Mouse (Mus musculus) megakaryocyte-erythroid progenitor cell, adult 5-6 weeks (primary cell): ENCODE measurements around the gene Ces1c. TPM values are rescaled to one million over a fixed set of nuclear protein-coding genes. Genes with fewer than 3 reads are reported as not detected.

Experiments used
- ATAC-seq: replicated peaks from 2 replicates; pipeline ENCODE4 v1.8.0; 2016; ENCODE audit warnings: mild to moderate bottlenecking, inconsistent platforms; ENCODE audit not compliant: severe bottlenecking, poor library complexity, low FRiP score, low TSS enrichment
- total RNA-seq, 2 experiments: library from RNA; stranded (forward) in 1 of 2; stranded (reverse) in 1 of 2; fragments of 200-1000, 215-1000 nt in 1 of 2; fragments of >200 nt in 1 of 2; fragmentation: Nextera tagmentation in 1 of 2; gene quantifications; 2 replicates each; pipeline ENCODE4 v1.2.3; 2014 to 2017

Gene Ces1c
- total RNA-seq, 2 experiments from 2014 or later = not detected

GRCm38 (mm10) chr8:93055238-93055637 is 75.8 kb downstream of the Ces1c start:
- ATAC-seq = no peak

Other genes starting within 250 kb of the Ces1c start
- not detected in 2 replicates for gene Capns2, start 229.9 kb downstream of the Ces1c start, total RNA-seq (2014; fragmentation: Nextera tagmentation)
- not detected in 2 replicates for gene Capns2, start 229.9 kb downstream of the Ces1c start, total RNA-seq (2017)
- gene Slc6a2, start 171.2 kb downstream of the Ces1c start, total RNA-seq (2014; fragmentation: Nextera tagmentation) = not detected in 2 replicates
- gene Slc6a2, start 171.2 kb downstream of the Ces1c start, total RNA-seq (2017) = not detected in 2 replicates
- gene Ces1a, start 83.1 kb downstream of the Ces1c start, total RNA-seq (2014; fragmentation: Nextera tagmentation) = not detected in 2 replicates
- gene Ces1a, start 83.1 kb downstream of the Ces1c start, total RNA-seq (2017) = not detected in 2 replicates
- not detected in 2 replicates for gene Ces1b, start 51.3 kb downstream of the Ces1c start, total RNA-seq (2014; fragmentation: Nextera tagmentation)
- not detected in 2 replicates for gene Ces1b, start 51.3 kb downstream of the Ces1c start, total RNA-seq (2017)
- not detected in 2 replicates for gene Ces1d, start 66.6 kb upstream of the Ces1c start, total RNA-seq (2014; fragmentation: Nextera tagmentation)
- gene Ces1d, start 66.6 kb upstream of the Ces1c start, total RNA-seq (2017) = not detected in 2 replicates
- not detected in 2 replicates for gene Ces1e, start 98.3 kb upstream of the Ces1c start, total RNA-seq (2014; fragmentation: Nextera tagmentation)
- not detected in 2 replicates for gene Ces1e, start 98.3 kb upstream of the Ces1c start, total RNA-seq (2017)
- not detected in 2 replicates for gene Ces1f, start 148.5 kb upstream of the Ces1c start, total RNA-seq (2014; fragmentation: Nextera tagmentation)
- not detected in 2 replicates for gene Ces1f, start 148.5 kb upstream of the Ces1c start, total RNA-seq (2017)
- not detected in 2 replicates for gene Ces1g, start 206.0 kb upstream of the Ces1c start, total RNA-seq (2014; fragmentation: Nextera tagmentation)
- not detected in 2 replicates for gene Ces1g, start 206.0 kb upstream of the Ces1c start, total RNA-seq (2017)
- not detected in 2 replicates for gene Ces1h, start 248.4 kb upstream of the Ces1c start, total RNA-seq (2014; fragmentation: Nextera tagmentation)
- gene Ces1h, start 248.4 kb upstream of the Ces1c start, total RNA-seq (2017) = not detected in 2 replicates